Mouse (Mus musculus) lung, postnatal 10 days (tissue): ENCODE measurements around the gene Ccn5.

Experiments used
- DNase-seq: peaks from one replicate; pipeline ENCODE4 v3.0.0; 2021

Gene Ccn5

DNA sequence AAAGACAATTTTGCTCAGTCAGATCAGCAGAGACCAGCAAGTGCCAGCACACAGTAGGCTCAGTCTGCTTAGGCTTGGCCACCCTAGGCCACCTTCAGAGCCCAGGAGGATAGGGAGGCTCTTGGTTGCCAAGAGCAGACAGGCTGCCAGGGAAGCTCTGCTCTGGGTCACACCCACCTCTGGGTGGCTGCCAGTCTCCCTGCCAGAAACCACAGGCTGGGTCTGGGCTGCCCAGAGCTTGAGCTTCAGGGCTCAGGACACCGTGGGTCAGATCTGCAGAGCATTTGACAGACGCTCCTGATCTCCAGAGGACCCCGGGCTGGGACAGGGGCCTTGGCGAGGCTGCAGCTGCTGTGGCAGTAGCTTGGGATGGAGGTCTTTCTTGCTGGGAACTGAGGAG, at the start of gene Ccn5:
Gene Ccn5, plus strand, starts transcription at position 255 of the 400 bp plus-strand sequence.
- DNase-seq = peak; percentile 78

DNA sequence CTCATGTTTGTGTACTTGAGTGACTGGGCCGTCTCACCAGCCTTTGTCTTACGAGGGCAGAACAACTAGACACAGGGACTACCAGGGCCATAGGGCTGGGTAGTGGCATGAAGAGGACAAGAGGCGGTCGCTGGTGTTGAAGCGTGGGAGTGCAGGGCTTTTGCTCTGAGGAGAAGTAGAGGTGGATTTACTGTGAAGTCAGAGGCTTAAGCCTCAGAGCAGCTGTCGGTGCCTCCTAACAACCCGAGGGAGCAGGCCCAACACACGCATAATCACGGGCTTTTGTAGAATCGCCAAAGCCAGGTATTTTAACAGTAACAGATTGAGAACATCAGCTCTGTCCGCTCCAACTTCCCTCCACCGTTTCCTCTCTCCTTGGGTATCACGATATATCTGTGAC, 44.0 kb upstream of the Ccn5 start:
- DNase-seq = no peak

DNA sequence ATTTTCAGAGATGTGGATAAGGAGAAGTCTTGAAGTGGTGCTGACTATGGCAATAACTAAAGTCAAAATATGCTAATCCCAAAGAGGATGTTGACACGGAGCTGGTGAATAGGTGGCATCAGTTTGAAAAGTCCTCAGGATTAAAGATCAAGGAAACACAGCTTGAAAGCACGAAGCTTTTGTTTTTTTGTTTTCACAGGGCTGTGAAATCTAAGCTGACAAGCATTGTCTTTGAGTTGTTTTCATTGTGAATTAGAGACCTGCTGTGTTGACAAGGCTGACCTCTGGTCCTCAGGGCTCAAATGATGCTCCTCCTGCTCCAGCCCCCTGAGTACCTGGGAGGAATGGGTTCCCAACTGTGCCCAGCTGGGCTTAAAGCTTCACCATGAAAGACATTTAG, 43.6 kb upstream of the Ccn5 start:
- DNase-seq = no peak

DNA sequence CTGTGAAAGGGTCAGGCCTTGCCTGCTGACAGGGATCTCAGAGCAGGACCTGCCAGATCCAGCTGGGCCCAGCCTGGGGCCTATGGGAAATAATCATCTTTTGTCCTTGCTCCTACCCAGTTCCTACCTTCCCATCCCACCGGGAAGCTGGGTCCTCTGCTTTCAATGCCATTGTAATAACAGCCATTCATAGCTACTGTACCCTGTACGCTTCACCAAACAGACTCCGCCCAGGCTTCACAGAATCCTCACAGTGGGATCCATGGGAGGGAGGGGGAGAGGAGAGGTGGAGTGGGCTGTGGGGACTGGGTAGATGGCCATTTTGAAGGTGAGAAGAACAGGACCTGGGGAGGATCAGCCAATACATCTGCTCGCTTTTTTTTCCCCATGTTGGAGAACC, 41.8 kb upstream of the Ccn5 start:
- DNase-seq = no peak

DNA sequence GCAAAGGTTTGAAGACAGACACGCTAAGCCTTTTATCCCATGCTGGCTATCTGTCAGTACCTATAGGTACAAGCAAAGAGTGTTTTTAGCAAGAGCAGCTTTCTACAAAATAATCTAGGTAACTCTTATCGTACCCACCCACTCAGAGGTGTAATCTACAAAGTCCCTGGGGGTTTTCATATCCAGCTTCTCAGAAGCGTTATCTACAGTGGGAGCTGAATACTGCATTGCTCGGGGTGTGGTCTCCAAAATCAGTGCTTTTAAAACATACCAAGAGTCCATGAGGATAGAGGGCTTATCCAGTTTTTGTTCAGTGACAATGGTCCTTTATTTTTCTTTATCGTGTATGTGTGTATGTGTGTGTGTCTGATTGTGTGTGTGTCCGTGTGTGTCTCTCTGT, 37.3 kb upstream of the Ccn5 start:
- DNase-seq = no peak

DNA sequence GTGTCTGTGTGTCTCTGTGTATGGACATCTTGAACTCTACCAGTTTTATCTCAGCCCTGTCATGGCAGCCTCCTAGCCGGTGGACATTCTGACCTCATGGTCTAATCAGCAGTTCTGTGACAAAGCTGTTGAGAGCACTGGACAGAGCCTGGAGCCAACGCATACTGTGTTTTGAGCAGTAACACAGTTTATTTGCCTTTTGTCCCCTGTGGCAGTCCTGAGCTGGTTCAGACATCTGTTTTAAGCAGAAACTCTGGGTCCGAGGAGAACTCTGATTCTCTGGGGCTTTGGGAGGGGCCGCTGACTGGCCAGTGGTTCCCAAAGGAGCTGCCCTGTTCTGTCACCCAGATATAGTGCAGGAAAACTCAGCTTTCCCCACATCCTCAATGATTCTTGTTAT, 36.8 kb upstream of the Ccn5 start:
- no peak for DNase-seq

DNA sequence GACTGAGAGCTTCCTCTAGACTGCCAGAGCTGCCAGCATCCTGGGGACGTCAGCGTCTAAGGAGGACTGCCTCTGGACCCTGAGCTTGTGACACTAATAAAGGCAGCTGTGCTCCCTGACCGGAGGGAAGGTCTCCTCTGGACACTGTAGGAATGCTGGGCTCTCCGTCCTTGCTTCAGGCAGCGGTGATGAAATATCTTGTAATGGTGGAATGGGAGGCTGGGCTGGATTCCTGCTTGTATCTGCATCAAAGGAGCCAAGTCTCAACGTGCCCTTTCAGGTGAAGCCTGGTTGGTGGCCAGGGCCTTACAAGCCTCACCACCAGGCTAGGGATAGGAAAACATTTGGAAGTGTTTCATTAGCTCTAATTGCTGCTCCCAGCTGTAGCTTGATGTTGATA, 33.6 kb upstream of the Ccn5 start:
- DNase-seq = no peak

DNA sequence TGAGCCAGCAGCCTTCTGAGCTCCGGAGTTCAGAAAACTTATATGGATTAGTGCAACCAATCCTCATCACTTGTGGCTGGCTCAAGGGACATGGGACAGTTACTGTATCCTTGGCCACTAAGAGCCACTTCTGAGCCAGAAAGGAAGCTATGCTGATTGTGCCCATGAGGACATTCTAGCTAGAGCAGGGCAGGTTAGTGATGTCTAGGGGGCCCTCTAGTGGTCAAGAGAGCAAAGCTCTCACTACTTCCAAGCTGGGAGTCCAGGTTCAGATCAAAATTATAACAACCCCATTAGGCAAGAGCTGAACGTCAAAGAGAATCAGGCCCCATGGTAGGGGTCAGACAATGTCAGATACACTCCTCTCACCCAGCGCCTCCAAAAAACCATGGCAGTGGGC, 33.0 kb upstream of the Ccn5 start:
- peak; percentile 72 for DNase-seq

DNA sequence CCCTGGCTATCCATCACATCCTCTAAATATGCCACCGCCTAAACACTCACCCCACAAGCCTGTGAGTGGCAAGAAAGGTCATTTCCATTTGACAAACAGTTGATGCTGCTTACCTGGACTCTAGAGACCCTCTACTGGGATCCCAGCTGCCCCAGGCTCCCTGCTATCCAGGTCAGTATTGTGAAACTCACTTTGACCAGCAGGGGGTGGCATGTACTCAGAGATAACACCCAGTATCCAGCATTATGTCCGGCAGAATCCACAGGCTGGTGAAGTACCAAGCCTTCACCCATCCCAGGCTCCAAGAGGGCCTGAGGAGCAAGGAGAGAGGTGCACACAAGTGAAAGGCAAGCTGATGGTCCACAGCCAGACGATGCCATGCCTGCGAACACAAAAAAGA, 32.2 kb upstream of the Ccn5 start:
- DNase-seq = peak; percentile 87

DNA sequence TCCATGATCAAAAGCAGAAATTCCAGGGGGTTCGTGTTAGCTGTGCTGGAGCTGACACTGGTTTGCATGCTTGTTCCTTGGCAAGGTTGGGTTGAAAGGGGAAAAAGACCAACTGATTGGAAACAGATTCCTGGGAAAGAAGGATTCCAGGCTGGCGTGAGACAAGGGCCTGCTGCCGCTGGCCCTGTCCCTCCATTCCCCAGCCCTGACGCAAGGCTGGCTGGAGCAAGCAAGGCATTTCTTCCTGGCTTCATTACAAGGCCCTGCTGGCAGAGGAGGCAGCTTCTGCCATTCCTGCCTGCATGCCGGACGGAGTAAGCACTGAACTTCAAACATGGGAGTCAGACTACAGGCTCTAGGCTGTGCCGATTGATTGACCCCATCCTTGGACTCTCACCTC, 22.2 kb upstream of the Ccn5 start:
- peak; percentile 85 for DNase-seq

DNA sequence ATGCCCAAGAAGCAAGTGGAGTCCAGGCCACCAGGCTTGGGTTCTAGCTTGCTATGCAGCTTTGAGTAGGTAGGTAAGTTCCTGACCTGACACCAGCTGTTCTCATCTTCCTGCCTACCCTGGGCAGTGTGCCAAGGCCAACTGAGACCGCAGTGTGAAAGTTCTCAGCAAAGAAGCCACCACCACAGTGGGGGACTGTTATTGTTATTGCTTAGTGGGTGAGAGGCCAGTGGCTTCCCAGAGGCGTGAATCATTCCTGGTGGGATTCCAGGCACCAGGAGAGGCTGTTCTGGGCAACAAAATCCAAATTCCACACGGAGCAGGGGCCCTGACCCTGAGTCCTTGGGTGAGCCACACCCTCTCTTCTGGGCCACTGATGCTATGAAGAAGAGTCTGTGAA, 19.8 kb upstream of the Ccn5 start:
- DNase-seq = peak; percentile 51

DNA sequence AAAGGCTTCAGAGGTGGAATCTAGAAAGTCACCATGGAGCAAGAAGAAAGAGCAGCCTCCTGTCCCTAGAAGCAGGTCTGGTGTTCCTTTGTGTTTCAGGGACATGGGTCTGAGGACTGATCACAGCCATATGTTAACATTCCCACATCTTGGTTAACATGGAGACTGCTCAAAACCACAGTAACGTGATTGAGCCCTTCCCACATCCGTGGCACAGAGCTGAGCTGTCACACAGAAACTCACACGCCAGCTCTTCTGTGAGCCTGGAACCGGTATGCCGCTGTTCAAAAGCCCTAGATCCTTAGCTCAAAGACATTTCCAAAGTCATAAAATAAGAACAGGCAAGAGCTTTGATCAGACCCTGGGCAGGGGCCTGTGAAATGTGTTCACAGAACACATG, 19.3 kb upstream of the Ccn5 start:
- no peak for DNase-seq

DNA sequence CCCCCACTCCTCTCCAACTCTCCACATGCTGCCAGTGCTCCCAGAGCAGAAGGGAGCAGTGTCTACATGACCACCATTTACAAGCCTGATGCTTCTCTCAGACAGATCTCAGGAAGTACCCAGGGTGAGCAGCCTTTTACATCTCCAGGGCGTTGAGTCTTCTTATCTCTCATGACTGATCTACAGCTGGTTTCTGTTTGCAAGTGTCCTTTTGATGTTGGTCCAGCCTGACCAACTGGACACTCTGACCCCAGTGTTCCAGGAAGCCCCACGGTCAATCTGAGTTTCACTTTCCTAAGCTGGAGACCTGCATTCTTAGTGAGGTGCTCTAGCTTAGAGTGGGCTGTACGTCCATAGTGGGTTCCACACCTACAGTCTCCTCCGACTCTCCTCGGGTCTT, 16.8 kb upstream of the Ccn5 start:
- DNase-seq = no peak

DNA sequence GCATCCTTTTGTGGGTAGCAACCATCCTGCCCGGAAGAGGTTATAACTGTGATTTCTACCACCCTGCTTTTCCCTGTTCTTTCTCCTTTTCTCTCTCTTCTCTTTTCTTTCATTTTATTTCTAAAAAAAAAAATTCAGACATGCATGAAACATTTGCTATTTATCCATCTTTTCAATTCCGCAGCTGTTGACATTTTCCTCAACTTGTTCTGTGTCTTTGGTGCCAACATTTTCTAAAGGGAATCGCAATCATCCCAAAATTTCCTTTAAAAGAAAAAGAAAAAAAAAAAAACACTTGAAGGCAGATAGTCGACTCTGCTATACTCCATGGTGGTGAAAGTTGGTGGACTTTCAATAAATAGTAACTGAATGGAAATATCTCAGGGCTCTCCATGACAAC, 11.5 kb upstream of the Ccn5 start:
- no peak for DNase-seq

DNA sequence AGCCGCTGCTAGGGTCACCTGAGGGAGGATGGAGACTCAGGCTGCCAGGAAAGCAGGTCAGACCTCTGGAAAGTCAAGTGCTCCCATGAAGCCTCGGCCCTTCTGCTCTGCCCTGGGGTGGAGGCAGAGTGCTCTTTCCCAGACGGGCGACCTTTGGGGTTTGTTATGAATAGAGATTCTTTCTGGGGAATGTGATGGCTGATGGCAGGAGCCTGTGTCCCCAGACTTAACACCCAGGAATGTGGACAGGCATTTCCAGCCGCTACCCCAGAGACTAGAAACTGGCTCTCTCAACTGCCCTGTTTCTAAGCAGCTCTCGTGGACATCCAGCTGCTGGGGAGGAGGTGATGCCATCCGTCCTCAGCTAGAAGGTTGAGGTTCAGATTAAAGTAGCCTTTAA, 11.0 kb upstream of the Ccn5 start:
- DNase-seq = peak; percentile 73

DNA sequence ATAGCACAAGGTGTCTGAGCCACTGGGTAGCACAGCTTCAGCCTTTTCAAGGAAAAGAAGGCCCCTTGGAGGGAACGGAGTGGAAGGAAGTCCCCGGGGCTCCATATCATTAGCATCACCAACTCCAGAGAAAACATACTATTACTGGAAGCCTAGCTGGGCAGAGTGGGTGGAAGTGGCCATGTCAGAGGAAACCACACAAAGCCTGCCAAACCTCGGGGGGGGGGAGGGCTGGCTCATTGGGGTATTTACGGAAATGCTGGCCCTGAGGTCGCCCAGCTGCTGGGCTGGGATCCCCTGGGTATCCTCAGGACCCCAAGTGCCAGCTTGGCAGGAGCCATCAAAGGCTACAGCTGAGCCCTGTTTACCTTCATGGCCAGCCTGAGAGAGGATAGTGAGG, 7.6 kb upstream of the Ccn5 start:
- no peak for DNase-seq

DNA sequence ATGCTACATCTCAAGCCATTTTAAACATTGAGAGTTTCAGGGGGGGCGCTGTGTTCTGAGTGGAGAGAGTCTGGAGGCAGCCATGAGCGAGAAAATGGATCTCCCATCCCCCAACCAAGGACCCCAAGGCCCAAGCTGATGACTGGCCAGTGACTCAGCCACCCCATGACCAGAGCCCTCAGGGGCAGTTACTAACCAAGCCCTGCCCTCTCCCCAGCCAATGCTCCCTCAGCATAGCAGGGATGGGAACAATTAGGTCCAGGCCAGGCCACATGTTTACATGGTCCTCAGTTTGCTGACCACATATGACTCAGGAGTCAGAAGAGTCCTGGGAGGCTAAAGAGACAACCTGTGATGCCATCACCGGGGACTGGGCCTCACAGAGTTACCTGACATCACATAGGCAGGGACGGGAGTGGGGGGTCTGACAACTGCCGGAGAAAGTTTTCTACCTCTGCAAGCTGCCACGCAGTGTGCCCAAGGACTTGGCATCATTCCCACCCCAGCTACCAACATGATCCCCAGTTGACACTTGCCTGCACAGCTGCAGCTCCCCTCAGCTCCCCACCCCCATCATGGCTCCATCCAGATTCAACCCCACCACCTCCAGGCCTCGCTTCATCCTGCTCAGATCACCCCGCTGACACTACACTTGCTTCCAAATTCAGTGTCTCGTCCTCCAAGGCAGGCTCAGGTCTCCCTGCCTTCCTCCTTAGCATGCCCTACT, 5.8 kb upstream of the Ccn5 start:
- no peak for DNase-seq

DNA sequence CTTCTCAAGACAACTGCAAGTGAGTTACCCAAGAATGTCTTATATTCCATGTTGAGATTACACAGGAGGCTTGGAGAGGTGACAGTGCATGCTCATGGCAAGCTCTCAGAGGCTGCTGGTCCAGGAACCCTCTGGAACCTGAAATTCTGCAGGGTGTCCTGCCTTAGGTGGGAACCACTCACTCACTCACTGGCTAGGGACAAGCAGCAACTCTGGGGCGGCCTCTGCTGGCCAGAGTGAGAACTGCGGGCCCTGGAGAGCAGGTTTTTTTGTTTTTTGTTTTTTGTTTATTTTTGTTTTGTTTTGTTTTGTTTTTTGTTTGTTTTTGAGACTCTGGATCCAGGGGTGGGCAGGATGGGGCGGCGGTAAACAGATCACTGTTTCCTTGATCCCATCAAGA, 2.6 kb downstream of the Ccn5 start:
- DNase-seq = peak; percentile 67

DNA sequence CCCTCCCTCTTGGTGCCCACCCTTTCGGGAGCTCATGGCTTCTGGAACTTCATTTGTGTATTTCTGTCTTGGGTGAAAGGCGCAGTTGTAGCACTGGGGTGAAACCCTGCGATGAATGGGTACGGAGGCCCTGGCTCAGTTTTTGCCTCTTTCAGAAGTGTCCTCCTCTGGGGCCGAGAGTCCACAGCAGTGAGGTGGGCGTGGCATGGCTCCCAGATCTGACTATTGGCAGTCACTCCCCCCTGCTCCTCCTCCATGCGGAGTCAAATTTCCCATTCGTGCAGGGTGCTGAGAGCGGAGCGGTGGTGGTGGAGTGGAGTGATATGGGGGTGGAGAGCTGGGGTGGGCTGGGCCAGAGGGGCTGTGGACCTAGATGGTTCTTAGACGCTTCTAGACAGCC, 3.1 kb downstream of the Ccn5 start:
- peak; percentile 72 for DNase-seq

DNA sequence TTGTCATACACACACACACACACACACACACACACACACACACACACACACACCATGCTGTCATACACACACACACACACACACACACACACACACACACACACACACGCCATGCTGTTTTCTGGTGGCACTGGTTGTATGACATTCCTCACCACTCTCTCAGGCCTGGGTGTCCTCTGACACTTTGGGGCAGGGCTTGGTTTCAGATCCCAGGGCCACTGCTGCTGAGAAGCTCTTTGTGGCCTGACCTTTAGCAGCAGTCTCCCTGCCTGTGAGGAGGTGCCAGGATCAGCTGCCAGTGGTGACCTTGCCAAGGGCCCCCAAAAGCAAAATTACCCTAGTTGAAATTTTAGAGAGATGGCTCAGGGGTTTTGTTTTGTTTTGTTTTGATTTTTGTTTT, 5.2 kb downstream of the Ccn5 start:
- DNase-seq = no peak

DNA sequence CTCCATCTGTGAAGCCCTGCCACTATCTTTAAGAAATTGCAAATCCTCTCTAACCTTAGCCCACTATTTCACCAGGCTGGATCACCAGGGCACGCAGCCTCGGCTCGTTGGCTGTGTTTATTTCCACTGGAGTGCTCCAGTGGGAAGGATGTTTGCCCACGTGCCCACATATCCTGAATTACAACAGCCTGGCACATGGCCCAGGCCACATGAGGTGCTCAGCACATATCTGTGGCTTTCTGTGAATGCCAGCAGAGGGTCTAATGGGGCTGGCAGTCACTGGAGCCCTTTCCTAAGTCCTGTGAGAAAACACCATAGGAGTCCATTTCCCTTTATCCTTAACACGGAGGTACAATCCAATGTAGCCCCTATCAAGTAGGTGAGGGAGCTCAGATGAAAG, 5.8 kb downstream of the Ccn5 start:
- peak; percentile 34 for DNase-seq

DNA sequence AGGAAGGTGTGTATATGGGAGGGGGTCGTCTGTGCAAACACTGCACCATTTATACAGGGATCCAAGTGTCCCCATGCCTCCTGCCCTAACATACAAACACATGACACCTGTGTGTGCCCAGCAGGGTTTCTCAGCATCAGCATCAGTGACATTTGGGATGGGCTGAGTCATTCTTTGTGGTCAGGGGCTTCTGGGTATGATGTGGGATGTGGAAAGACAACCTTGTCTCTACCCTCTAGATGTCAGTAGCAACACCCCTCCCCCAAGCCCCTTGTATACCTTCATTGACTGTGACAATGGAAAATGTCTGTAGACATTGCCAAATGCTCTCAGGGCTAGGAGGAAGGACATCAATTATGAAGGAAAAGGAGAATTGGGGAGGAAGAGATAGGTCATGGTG, 10.5 kb downstream of the Ccn5 start:
- no peak for DNase-seq

DNA sequence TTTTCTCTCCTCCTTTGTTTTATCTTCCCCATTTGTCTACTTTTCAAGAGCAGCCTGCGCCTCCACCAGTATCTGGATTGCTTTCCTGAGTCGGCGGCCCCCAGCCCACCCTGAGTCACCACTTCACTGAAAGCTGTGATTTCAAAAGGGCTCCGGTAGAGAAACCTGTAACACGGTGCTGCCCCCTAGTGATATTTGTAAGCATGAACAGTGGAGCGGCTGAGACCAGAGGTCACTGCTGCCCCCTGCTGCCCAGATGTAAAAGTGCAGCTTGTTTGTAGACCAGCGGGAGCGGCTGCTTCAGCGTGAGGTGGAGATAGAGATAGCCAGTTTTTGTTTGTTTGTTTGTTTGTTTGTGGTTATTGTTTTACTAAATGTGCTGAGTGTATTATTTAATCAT, 17.4 kb downstream of the Ccn5 start:
- peak; percentile 88 for DNase-seq

DNA sequence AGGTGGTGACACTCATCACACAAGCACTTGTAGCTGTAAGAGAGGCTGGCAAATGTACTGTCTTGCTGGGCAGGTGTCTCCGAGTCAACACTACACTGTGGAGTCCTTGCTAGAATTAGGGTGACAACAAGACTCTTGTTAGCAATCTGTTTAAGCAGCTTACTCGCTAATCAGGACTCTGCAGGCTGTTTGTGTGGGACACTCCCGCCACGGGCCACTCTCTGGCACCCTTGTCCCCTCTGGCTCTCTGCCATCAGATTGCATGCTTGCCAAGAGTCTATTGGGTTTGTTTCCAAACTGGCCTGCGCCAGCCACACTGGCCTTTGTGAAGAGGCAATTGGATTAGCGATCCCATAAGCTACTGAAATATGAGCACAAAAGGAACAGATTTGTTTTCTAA, 18.9 kb downstream of the Ccn5 start:
- DNase-seq = peak; percentile 74

DNA sequence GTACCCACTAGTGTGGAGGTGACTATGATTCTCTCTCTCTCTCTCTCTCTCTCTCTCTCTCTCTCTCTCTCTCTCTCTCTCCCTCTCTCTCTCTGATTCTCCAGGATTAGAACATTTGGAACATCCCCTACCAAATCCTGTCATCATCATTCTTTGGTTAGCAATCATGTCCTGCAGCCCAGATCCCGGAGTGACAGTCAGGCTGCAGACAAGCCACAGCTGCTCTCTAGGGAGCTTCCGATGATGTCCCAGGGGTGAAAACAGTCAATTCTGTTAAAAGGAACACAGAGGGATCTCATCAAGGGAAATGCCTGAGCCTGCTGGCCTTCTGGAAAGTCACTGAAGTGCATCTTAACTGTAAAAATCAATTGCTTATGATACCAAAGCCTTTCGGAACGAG, 21.4 kb downstream of the Ccn5 start:
- DNase-seq = peak; percentile 51

DNA sequence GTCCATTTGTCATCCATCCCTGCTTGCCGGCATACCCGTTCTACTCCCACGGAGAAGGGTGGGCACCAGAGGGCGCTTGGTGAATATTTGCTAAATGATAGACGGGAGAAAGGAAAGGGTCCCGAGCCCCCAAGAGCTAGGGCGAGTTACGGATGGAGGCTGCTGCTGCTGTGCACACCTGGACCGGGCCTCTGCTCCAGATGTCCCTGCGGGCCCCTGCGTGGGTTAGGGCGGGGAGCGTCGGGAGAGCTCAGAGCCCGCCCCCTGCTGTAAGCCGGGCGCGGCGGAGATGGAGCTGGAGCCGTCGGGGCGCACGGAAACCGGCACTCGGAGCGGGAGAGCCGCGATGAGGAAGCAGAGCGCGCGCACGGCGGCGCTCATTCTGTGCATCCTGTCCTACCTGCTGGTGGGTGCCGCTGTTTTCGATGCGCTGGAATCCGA, 32.8 kb downstream of the Ccn5 start, which contains the start of gene Kcnk15:
Gene Kcnk15, plus strand, starts transcription at position 191 of the 441 bp plus-strand sequence.
- DNase-seq = peak; percentile 29
